In the genomic region with DNA sequence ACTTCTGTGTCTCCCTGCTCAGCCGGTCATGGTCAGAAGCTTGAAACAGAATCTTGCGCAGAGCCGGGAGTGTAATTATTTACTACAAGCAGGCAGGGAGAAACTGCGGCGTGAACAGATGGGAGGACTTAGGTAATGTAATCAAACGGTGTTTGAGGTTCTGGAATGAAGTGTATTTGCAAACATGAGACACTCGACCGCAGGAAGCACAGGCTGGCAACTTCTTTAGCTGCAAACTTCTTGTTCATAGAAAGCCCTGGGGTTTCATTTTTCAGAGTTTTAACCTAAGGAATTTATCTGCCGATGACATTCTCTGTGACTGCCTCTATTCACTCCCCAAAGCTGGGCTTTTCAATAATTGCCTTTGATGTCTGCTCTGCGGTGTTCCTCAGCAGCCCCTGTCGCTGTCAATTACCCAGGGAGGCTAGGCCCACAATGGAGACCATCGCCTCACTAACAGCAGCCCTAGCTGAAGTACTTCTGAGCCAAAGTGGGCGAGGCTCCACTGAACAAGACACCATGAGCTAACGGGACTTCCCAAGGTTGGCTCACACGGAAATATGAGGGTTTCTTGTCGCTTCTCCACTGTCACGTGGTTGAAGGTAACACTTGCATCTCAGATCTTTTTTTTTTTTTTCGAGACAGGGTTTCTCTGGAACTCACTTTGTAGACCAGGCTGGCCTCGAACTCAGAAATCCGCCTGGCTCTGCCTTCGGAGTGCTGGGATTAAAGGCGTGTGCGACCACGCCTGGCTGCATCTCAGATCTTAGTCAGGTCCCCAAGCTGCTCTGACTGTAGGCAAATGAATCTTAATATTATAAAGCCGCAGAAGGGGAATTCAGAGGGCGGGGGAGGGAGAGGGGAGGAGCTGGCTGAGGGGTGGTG, we compare ENCODE assay signal across 8 mouse cellular contexts. TPM values are rescaled to one million over a fixed set of nuclear protein-coding genes. Genes with fewer than 3 reads are reported as not detected.
DNase-seq lines count a peak whose midpoint lies in the region; ATAC-seq and TF ChIP-seq lines count a peak whose summit lies in the region.

No protein-coding gene starts in this region.

- H3K9me3 ChIP-seq in heart, embryonic 15.5 days (replicated peaks): no peaks in the 10 kb centered on the region
- no peaks in the 10 kb centered on the region for H3K9me3 ChIP-seq in stomach, postnatal 0 days (ENCODE audit: control insufficient read depth, low read length)

- no peak for TF ChIP-seq EP300 in stomach, postnatal 0 days (optimal IDR thresholded peaks at IDR 0.05)

- H3K27ac ChIP-seq in heart, embryonic 15.5 days: no peak overlapping the region
- H3K27ac ChIP-seq in stomach, postnatal 0 days (replicated peaks): no peak overlapping the region

- DNase-seq in adrenal gland, adult (ENCODE audit: inconsistent age in 2 of 2, low spot score in 1 of 2): peak; percentile 13 to 37
- no peak for DNase-seq in adrenal gland, postnatal 25 days
- DNase-seq in adrenal gland, postnatal 36 days: peak; percentile 11 to 19
- peak; percentile 44 to 57 for DNase-seq in kidney, postnatal 25 days
- peak; percentile 29 for DNase-seq in stomach, postnatal 0 days (ENCODE audit: low spot score)
- DNase-seq in adipocyte (ENCODE audit: low spot score): no peak

- H3K4me1 ChIP-seq in heart, embryonic 15.5 days (replicated peaks): peaks cover 6% of the 10 kb centered on the region
- no peaks in the 10 kb centered on the region for H3K4me1 ChIP-seq in stomach, postnatal 0 days (replicated peaks; ENCODE audit: control insufficient read depth, insufficient read depth)

- peak overlapping the region; percentile 37 for H3K4me3 ChIP-seq in heart, embryonic 15.5 days
- peak overlapping the region; percentile 33 for H3K4me3 ChIP-seq in stomach, postnatal 0 days (ENCODE audit: low read depth, low read length)

- WGBS in heart, embryonic 15.5 days: 39% methylated on average over 26 of the region's 26 CpGs
- WGBS in stomach, postnatal 0 days: 20% methylated on average over 26 of the region's 26 CpGs

- H3K36me3 ChIP-seq in heart, embryonic 15.5 days: no peaks in the 10 kb centered on the region
- H3K36me3 ChIP-seq in stomach, postnatal 0 days (ENCODE audit: control insufficient read depth, insufficient read depth, low read length): no peaks in the 10 kb centered on the region

- H3K4me2 ChIP-seq in heart, embryonic 15.5 days: peak overlapping the region; percentile 57
- peak overlapping the region; percentile 55 for H3K4me2 ChIP-seq in stomach, postnatal 0 days (replicated peaks; ENCODE audit: low read depth)

- peak overlapping the region; percentile 29; the same call in 1 of the 2 replicates for H3K9ac ChIP-seq in heart, embryonic 15.5 days
- H3K9ac ChIP-seq in stomach, postnatal 0 days (ENCODE audit: low read length): no peak overlapping the region; the same call in 1 of the 2 replicates

- H3K27me3 ChIP-seq in heart, embryonic 15.5 days: no peaks in the 10 kb centered on the region
- no peaks in the 10 kb centered on the region for H3K27me3 ChIP-seq in stomach, postnatal 0 days (ENCODE audit: control insufficient read depth, insufficient read depth, low read length)

- ATAC-seq in heart, embryonic 15.5 days (replicated peaks; ENCODE audit: insufficient number of reproducible peaks, insufficient read depth, low FRiP score, low read depth): no peak
- peak; percentile 82 for ATAC-seq in megakaryocyte-erythroid progenitor cell, adult 5-6 weeks (replicated peaks; ENCODE audit: low FRiP score, low TSS enrichment, poor library complexity, severe bottlenecking)
- peak; percentile 40; the same call in 1 of the 2 replicates for ATAC-seq in stomach, postnatal 0 days (ENCODE audit: low FRiP score, low TSS enrichment)

- no peak for TF ChIP-seq CTCF in stomach, postnatal 0 days (IDR thresholded peaks at IDR 0.05; ENCODE audit: low read depth)

RNA-seq across cellular contexts. Expression of a gene that starts 19.3 kb away (rescaled TPM):
- total RNA-seq in adrenal gland, postnatal 25 days (2021): 26.4 and 28.8 TPM in 2 replicates
- 10 to 100 TPM; 24.8 to 26.8 TPM for total RNA-seq in adrenal gland, postnatal 36 days (2021)
- 19.3 and 22.1 TPM in 2 replicates for polyA plus RNA-seq in heart, embryonic 15.5 days (2015; fragmentation: Nextera tagmentation; extraction: Ambion mirVana)
- total RNA-seq in megakaryocyte-erythroid progenitor cell, adult 5-6 weeks (2014; fragmentation: Nextera tagmentation): 19.0 and 24.9 TPM in 2 replicates
- total RNA-seq in megakaryocyte-erythroid progenitor cell, adult 5-6 weeks (2017): 39.5 and 44.0 TPM in 2 replicates
- 12.1 and 12.5 TPM in 2 replicates for polyA plus RNA-seq in stomach, postnatal 0 days (2015; fragmentation: Nextera tagmentation; extraction: Ambion mirVana)

RNA-seq across cellular contexts. Expression of a gene that starts 34.8 kb away (rescaled TPM):
- not detected in 2 replicates for total RNA-seq in adrenal gland, postnatal 25 days (2021)
- total RNA-seq in adrenal gland, postnatal 36 days (2021): under 1 TPM in 1 of 2 experiments, not detected in 1; 0.49 TPM
- polyA plus RNA-seq in heart, embryonic 15.5 days (2015; fragmentation: Nextera tagmentation; extraction: Ambion mirVana): 3.0 and 3.7 TPM in 2 replicates
- not detected in 2 replicates for total RNA-seq in megakaryocyte-erythroid progenitor cell, adult 5-6 weeks (2014; fragmentation: Nextera tagmentation)
- total RNA-seq in megakaryocyte-erythroid progenitor cell, adult 5-6 weeks (2017): not detected in 2 replicates
- 1.8 and 2.3 TPM in 2 replicates for polyA plus RNA-seq in stomach, postnatal 0 days (2015; fragmentation: Nextera tagmentation; extraction: Ambion mirVana)

Comparison
In these comparisons a context has a peak if more than half of its experiments do, and no peak if none do; other contexts are left out.
1. DNase-seq: peak in adrenal gland, adult (2 of 2), adrenal gland, postnatal 36 days (2 of 2), kidney, postnatal 25 days (2 of 2) and stomach, postnatal 0 days (single experiment); none in adrenal gland, postnatal 25 days (single experiment) and adipocyte (single experiment).